Comparison of ENCODE assay signal across 20 mouse cellular contexts in genomic region chr7:78498356-78498755, GRCm38 (mm10).
DNase-seq lines count a peak whose midpoint lies in the region; ATAC-seq lines count a peak whose summit lies in the region.
"Had no signal": no experiment of that assay in that cellular context is flagged by ENCODE, and none has a peak within 500 bp of the region (broad histone marks: within the 10 kb centered on the region; RNA-seq: fewer than 3 reads in every experiment).

No protein-coding gene starts in this region.

- H3K27ac ChIP-seq in intestine, embryonic 15.5 days = no peak overlapping the region
- H3K27ac ChIP-seq: embryonic facial prominence, embryonic 13.5 days; forebrain, embryonic 12.5 days; gastrocnemius, adult 2 months; hindbrain, embryonic 12.5 days had no signal

- no peaks in the 10 kb centered on the region for H3K4me1 ChIP-seq in intestine, embryonic 15.5 days (replicated peaks)
- H3K4me1 ChIP-seq: embryonic facial prominence, embryonic 13.5 days; forebrain, embryonic 12.5 days; hindbrain, embryonic 12.5 days had no signal

- peak; percentile 62 for DNase-seq in cerebellum, adult 9-10 months
- DNase-seq in cerebellum, postnatal 14 days = no peak
- peak; percentile 30 to 34 for DNase-seq in frontal cortex, postnatal 36 days (ENCODE audit: low spot score in 2 of 2)
- DNase-seq in frontal cortex, postnatal 25 days (ENCODE audit: low spot score in 2 of 2) = no peak
- DNase-seq in left cerebral cortex, postnatal 25 days (ENCODE audit: low spot score in 2 of 2) = peak; percentile 28 to 77
- no peak for DNase-seq in left cerebral cortex, postnatal 4 days
- DNase-seq in brain, adult 2 months (ENCODE audit: low read depth, low spot score) = peak; percentile 84
- DNase-seq: cerebellum, adult 8-10 months; gastrocnemius, adult 2 months; gastrocnemius, postnatal 25 days; kidney, adult 11 months had no signal

- no peak for ATAC-seq in intestine, embryonic 15.5 days
- ATAC-seq: activated CD4-positive, CD25-positive, alpha-beta regulatory T cell, adult 4 months; hindbrain, embryonic 16.5 days; inflammation-experienced regulatory T-cells, adult 6 months; Patski had no signal

- H3K4me2 ChIP-seq in intestine, embryonic 15.5 days (replicated peaks) = no peak overlapping the region
- H3K4me2 ChIP-seq: embryonic facial prominence, embryonic 13.5 days; forebrain, embryonic 12.5 days; hindbrain, embryonic 12.5 days had no signal

- H3K9me3 ChIP-seq in intestine, embryonic 15.5 days = no peaks in the 10 kb centered on the region
- H3K9me3 ChIP-seq: embryonic facial prominence, embryonic 13.5 days; forebrain, embryonic 12.5 days; hindbrain, embryonic 12.5 days had no signal

- 87% methylated on average over 4 of the region's 4 CpGs for WGBS in intestine, embryonic 15.5 days

- H3K9ac ChIP-seq in intestine, embryonic 15.5 days = no peak overlapping the region
- H3K9ac ChIP-seq: embryonic facial prominence, embryonic 13.5 days; forebrain, embryonic 12.5 days; hindbrain, embryonic 12.5 days had no signal

- no peaks in the 10 kb centered on the region for H3K27me3 ChIP-seq in intestine, embryonic 15.5 days (replicated peaks)
- H3K27me3 ChIP-seq: CH12.LX; embryonic facial prominence, embryonic 13.5 days; forebrain, embryonic 12.5 days; hindbrain, embryonic 12.5 days; Patski had no signal

- H3K36me3 ChIP-seq in intestine, embryonic 15.5 days = no peaks in the 10 kb centered on the region
- H3K36me3 ChIP-seq: embryonic facial prominence, embryonic 13.5 days; forebrain, embryonic 12.5 days; hindbrain, embryonic 12.5 days had no signal

- H3K4me3 ChIP-seq in intestine, embryonic 15.5 days (replicated peaks) = no peak overlapping the region
- H3K4me3 ChIP-seq: embryonic facial prominence, embryonic 13.5 days; forebrain, embryonic 12.5 days; gastrocnemius, adult 2 months; hindbrain, embryonic 12.5 days had no signal

- intact Hi-C loops in left cerebral cortex, postnatal 25 days (cut with DNase I) = no loop called here
- intact Hi-C loops in left cerebral cortex, postnatal 4 days (cut with DNase I) = no loop called here

Comparison
In these comparisons a context has a peak if more than half of its experiments do, and no peak if none do; other contexts are left out.
1. DNase-seq: peak in cerebellum, adult 9-10 months (single experiment), frontal cortex, postnatal 36 days (2 of 2), left cerebral cortex, postnatal 25 days (2 of 2) and brain, adult 2 months (single experiment); none in cerebellum, postnatal 14 days (0 of 2), frontal cortex, postnatal 25 days (0 of 2) and left cerebral cortex, postnatal 4 days (single experiment).